Mouse (Mus musculus): ENCODE data around the gene Ppm1n. TPM values are rescaled to one million over a fixed set of nuclear protein-coding genes. Genes with fewer than 3 reads are reported as not detected.
"Not testable (repeated sequence)": the region's sequence is repeated elsewhere in the genome, so short reads cannot be mapped to it uniquely, and the experiment has no call there.

Gene Ppm1n
- total RNA-seq, 4 experiments from 2014 or later: not detected

- DNase-seq: not testable (repeated sequence)
Measured at GRCm38 (mm10) chr7:19281680-19282304, 1.9 kb upstream of the Ppm1n start.

- no peak for DNase-seq
Measured at GRCm38 (mm10) chr7:19279052-19279451, 812 bp downstream of the Ppm1n start.

- no peak for DNase-seq
Measured at GRCm38 (mm10) chr7:19276253-19276652, 3.6 kb downstream of the Ppm1n start.

GRCm38 (mm10) chr7:19272173-19272764 is 7.6 kb downstream of the Ppm1n start:
- peak; percentile 74 for DNase-seq

GRCm38 (mm10) chr7:19271238-19272172 is 8.4 kb downstream of the Ppm1n start, which contains the start of gene Vasp:
Gene Vasp (minus strand): TSS chr7:19271817.
- peak; percentile 84 for DNase-seq

- no peak for DNase-seq
Measured at GRCm38 (mm10) chr7:19270509-19271237, 9.2 kb downstream of the Ppm1n start.

- no peak for DNase-seq
Measured at GRCm38 (mm10) chr7:19269721-19270441, 10.0 kb downstream of the Ppm1n start.

- DNase-seq: no peak
Measured at GRCm38 (mm10) chr7:19268993-19269681, 10.7 kb downstream of the Ppm1n start.

GRCm38 (mm10) chr7:19267051-19267450 is 12.8 kb downstream of the Ppm1n start:
- DNase-seq: no peak

- DNase-seq: no peak
Measured at GRCm38 (mm10) chr7:19265928-19266822, 13.7 kb downstream of the Ppm1n start.

GRCm38 (mm10) chr7:19265147-19265546 is 14.7 kb downstream of the Ppm1n start:
- no peak for DNase-seq

GRCm38 (mm10) chr7:19258336-19258735 is 21.5 kb downstream of the Ppm1n start:
- no peak for DNase-seq

GRCm38 (mm10) chr7:19257390-19258022 is 22.4 kb downstream of the Ppm1n start:
- peak; percentile 63 for DNase-seq

GRCm38 (mm10) chr7:19256567-19256966 is 23.3 kb downstream of the Ppm1n start:
- no peak for DNase-seq

GRCm38 (mm10) chr7:19255395-19255794 is 24.5 kb downstream of the Ppm1n start:
- no peak for DNase-seq

- DNase-seq: no peak
Measured at GRCm38 (mm10) chr7:19253437-19253836, 26.4 kb downstream of the Ppm1n start.

- no peak for DNase-seq
Measured at GRCm38 (mm10) chr7:19252078-19252477, 27.8 kb downstream of the Ppm1n start.

GRCm38 (mm10) chr7:19247511-19247910 is 32.4 kb downstream of the Ppm1n start:
- DNase-seq: no peak

- DNase-seq: no peak
Measured at GRCm38 (mm10) chr7:19246855-19247254, 33.0 kb downstream of the Ppm1n start.

GRCm38 (mm10) chr7:19245083-19245482 is 34.8 kb downstream of the Ppm1n start:
- peak; percentile 75 for DNase-seq

All from adrenal gland, adult 8-10 months (tissue).